Mouse (Mus musculus) CH12.LX (cell line): ENCODE measurements around the gene Pak1. TPM values are rescaled to one million over a fixed set of nuclear protein-coding genes. Genes with fewer than 3 reads are reported as not detected.
A peak's percentile ranks its signal among the peaks of the same experiment; 100 is the strongest.

Experiments used
- DNase-seq: peaks from one replicate; pipeline ENCODE4 v3.0.0-alpha.2; 2013; ENCODE audit errors: extremely low read depth
- H3K27ac ChIP-seq: 2 replicates; pipeline ENCODE4 v1.5.1; 2012; ENCODE audit warnings: low read depth, mild to moderate bottlenecking, control low read depth, moderate library complexity; ENCODE audit not compliant: insufficient read depth
- H3K27me3 ChIP-seq: replicated peaks from 2 replicates; pipeline ENCODE3; 2012; ENCODE audit warnings: inconsistent platforms
- H3K36me3 ChIP-seq, 2 experiments: replicated peaks in 1 of 2; 2 replicates each; pipeline versions ENCODE3 to v1.6.1; 2012; ENCODE audit warnings: inconsistent platforms in 1 of 2, low read length in 1 of 2, mild to moderate bottlenecking in 1 of 2, mixed read lengths in 1 of 2, moderate library complexity in 1 of 2; ENCODE audit not compliant: control insufficient read depth in 1 of 2, insufficient read depth in 1 of 2
- H3K4me1 ChIP-seq, 2 experiments: 2 replicates each; pipeline ENCODE4 v1.6.1; 2012; ENCODE audit warnings: inconsistent platforms in 1 of 2, moderate library complexity in 1 of 2; ENCODE audit not compliant: insufficient read depth in 2 of 2, control insufficient read depth in 1 of 2
- H3K4me2 ChIP-seq: 2 replicates; pipeline ENCODE4 v1.6.1; 2012; ENCODE audit warnings: low read depth, mild to moderate bottlenecking, control low read depth; ENCODE audit not compliant: poor library complexity, insufficient read depth, severe bottlenecking
- H3K4me3 ChIP-seq, 3 experiments: fragments of 150-350 bp in 1 of 3; sonication (generic) in 1 of 3; replicated peaks in 1 of 3; 2 replicates each; pipeline versions ENCODE3 to v1.5.1; 2011 to 2012; ENCODE audit warnings: low read depth in 2 of 3, low read length in 2 of 3, mild to moderate bottlenecking in 2 of 3, moderate library complexity in 2 of 3, control low read depth in 1 of 3, improper control_type of control experiment in 1 of 3, inconsistent platforms in 1 of 3, mixed read lengths in 1 of 3; ENCODE audit not compliant: poor library complexity in 1 of 3
- H3K79me2 ChIP-seq: replicated peaks from 2 replicates; pipeline ENCODE4 v1.6.1; 2012; ENCODE audit warnings: mild to moderate bottlenecking, moderate library complexity; ENCODE audit not compliant: control insufficient read depth, poor library complexity, insufficient read depth, severe bottlenecking; ENCODE audit errors: extremely low read depth
- H3K9ac ChIP-seq: 2 replicates; pipeline ENCODE4 v1.6.1; 2012; ENCODE audit warnings: low read depth, mild to moderate bottlenecking, control low read depth, moderate library complexity; ENCODE audit not compliant: insufficient read depth
- H3K9me3 ChIP-seq: replicated peaks from 2 replicates; pipeline ENCODE3; 2012; ENCODE audit warnings: low read length, inconsistent platforms, mixed read lengths
- BHLHE40 ChIP-seq: IDR thresholded peaks from 2 replicates; pipeline ENCODE4 v1.6.1; 2011; ENCODE audit warnings: mild to moderate bottlenecking, low read depth, low read length, improper control_type of control experiment
- CTCF ChIP-seq, 2 experiments: IDR thresholded peaks in 1 of 2; conservative IDR thresholded peaks in 1 of 2; 2 replicates each; pipeline ENCODE4 v1.5.1; 2011 to 2012; ENCODE audit warnings: low read depth in 2 of 2, low read length in 2 of 2, improper control_type of control experiment in 1 of 2, inconsistent platforms in 1 of 2, mild to moderate bottlenecking in 1 of 2, moderate library complexity in 1 of 2
- ELF1 ChIP-seq: IDR thresholded peaks from 2 replicates; pipeline ENCODE4 v1.6.1; 2014; ENCODE audit warnings: low read depth, mild to moderate bottlenecking, inconsistent platforms, low read length, improper control_type of control experiment
- IRF4 ChIP-seq: IDR thresholded peaks from 2 replicates; pipeline ENCODE4 v1.6.1; 2014; ENCODE audit warnings: low read depth, mild to moderate bottlenecking, inconsistent platforms, low read length, improper control_type of control experiment
- KAT2A ChIP-seq: IDR thresholded peaks from 2 replicates; pipeline ENCODE4 v1.6.1; 2012; ENCODE audit warnings: low read length, improper control_type of control experiment, inconsistent platforms; ENCODE audit not compliant: insufficient replicate concordance
- MAFK ChIP-seq: IDR thresholded peaks from 2 replicates; pipeline ENCODE4 v1.6.1; 2011; ENCODE audit warnings: low read length, improper control_type of control experiment; ENCODE audit not compliant: insufficient replicate concordance
- MAX ChIP-seq: IDR thresholded peaks from 2 replicates; pipeline ENCODE4 v1.6.1; 2011; ENCODE audit warnings: low read length, improper control_type of control experiment
- POLR2A ChIP-seq: IDR thresholded peaks from 2 replicates; pipeline ENCODE4 v1.6.1; 2011; ENCODE audit warnings: low read depth, mild to moderate bottlenecking, improper control_type of control experiment, low read length
- POLR2AphosphoS2 ChIP-seq: IDR thresholded peaks from 2 replicates; pipeline ENCODE4 v1.6.1; 2011; ENCODE audit warnings: low read depth, low read length, improper control_type of control experiment
- RAD21 ChIP-seq: IDR thresholded peaks from 2 replicates; pipeline ENCODE4 v1.6.1; 2011; ENCODE audit warnings: low read depth, mild to moderate bottlenecking, low read length, improper control_type of control experiment, moderate library complexity
- RCOR1 ChIP-seq: conservative IDR thresholded peaks from 2 replicates; pipeline ENCODE4 v1.6.1; 2012; ENCODE audit warnings: low read depth, mild to moderate bottlenecking, inconsistent platforms, low read length, improper control_type of control experiment
- SIN3A ChIP-seq: IDR thresholded peaks from 2 replicates; pipeline ENCODE4 v1.6.1; 2012; ENCODE audit warnings: low read length, improper control_type of control experiment, inconsistent platforms
- SMC3 ChIP-seq: IDR thresholded peaks from 2 replicates; pipeline ENCODE4 v1.6.1; 2011; ENCODE audit warnings: low read depth, low read length, improper control_type of control experiment
- TCF12 ChIP-seq: IDR thresholded peaks from 2 replicates; pipeline ENCODE4 v1.6.1; 2014; ENCODE audit warnings: low read depth, mild to moderate bottlenecking, inconsistent platforms, low read length, improper control_type of control experiment
- UBTF ChIP-seq: IDR thresholded peaks from 2 replicates; pipeline ENCODE4 v1.6.1; 2012; ENCODE audit warnings: low read depth, mild to moderate bottlenecking, inconsistent platforms, low read length, improper control_type of control experiment, moderate library complexity
- USF2 ChIP-seq: conservative IDR thresholded peaks from 2 replicates; pipeline ENCODE4 v1.6.1; 2011; ENCODE audit warnings: low read depth, low read length, improper control_type of control experiment
- ZC3H11A ChIP-seq: IDR thresholded peaks from 2 replicates; pipeline ENCODE4 v1.6.1; 2012; ENCODE audit warnings: low read depth, mild to moderate bottlenecking, inconsistent platforms, low read length, improper control_type of control experiment
- ZNF384 ChIP-seq: IDR thresholded peaks from 2 replicates; pipeline ENCODE4 v1.6.1; 2012; ENCODE audit warnings: low read depth, low read length, improper control_type of control experiment, inconsistent platforms
- dilution Hi-C: fragments of 300-500 bp; cut with MboI; formaldehyde crosslinking; loops from 2 replicates; pipeline ENCODE4 v1.14.3; 2020; ENCODE audit warnings: low sequenced_read_pairs; ENCODE audit not compliant: extremely low pct_unique_long_range_greater_than_20kb, extremely low pct_ligation_motif_present
- in situ Hi-C: fragments of 300-500 bp; cut with MboI; formaldehyde crosslinking; loops from 3 replicates; pipeline ENCODE4 v1.14.3; 2019; ENCODE audit warnings: low sequenced_read_pairs, low pct_ligation_motif_present, low pct_unique_long_range_greater_than_20kb, mixed read lengths
- polyA plus RNA-seq: library from polyadenylated mRNA; unstranded; fragments of >175 nt; gene quantifications from 2 replicates; pipeline ENCODE4 v1.2.1, GENCODE M21; 2012; ENCODE audit warnings: low read depth; ENCODE audit not compliant: insufficient read length
- total RNA-seq, 2 experiments: library from RNA; depleted of rRNA; stranded (reverse); fragments of 300-350 nt in 1 of 2; fragments of >200 nt in 1 of 2; gene quantifications; 2 replicates each; pipeline ENCODE4 v1.2.3; 2012 to 2014

The Pak1 gene
- total and polyA plus RNA-seq, 3 experiments: 0.93 to 5.4 (median 4.1) TPM

GRCm38 (mm10) chr7:97741756-97742291, 46.5 kb upstream of the Pak1 start:
- no peak for TF ChIP-seq SIN3A
- TF ChIP-seq RAD21: no peak
- TF ChIP-seq IRF4: no peak
- no peak for TF ChIP-seq USF2
- no peak for TF ChIP-seq ZNF384
- TF ChIP-seq RCOR1: no peak
- no peak for TF ChIP-seq POLR2AphosphoS2
- no peak for TF ChIP-seq ELF1
- no peak for TF ChIP-seq MAFK
- no peak for TF ChIP-seq BHLHE40
- no peak for TF ChIP-seq POLR2A
- no peak for TF ChIP-seq MAX
- H3K27me3 ChIP-seq: no peaks in the 10 kb centered on the region
- no peak overlapping the region for H3K4me3 ChIP-seq
- H3K9me3 ChIP-seq: no peaks in the 10 kb centered on the region
- peaks cover 4 to 7% of the 10 kb centered on the region in 2 experiments for H3K4me1 ChIP-seq
- no peaks in the 10 kb centered on the region for H3K36me3 ChIP-seq
- no peak overlapping the region for H3K9ac ChIP-seq
- in situ Hi-C loops (no loop called here), dilution Hi-C loops (no loop called here)
- no peak overlapping the region for H3K4me2 ChIP-seq
- DNase-seq: no peak
- no peak overlapping the region for H3K27ac ChIP-seq
- H3K79me2 ChIP-seq: no peaks in the 10 kb centered on the region

GRCm38 (mm10) chr7:97745299-97745698, 43.0 kb upstream of the Pak1 start:
- DNase-seq: peak; percentile 68
- H3K4me1 ChIP-seq: peaks cover 5 to 7% of the 10 kb centered on the region in 2 experiments; a peak in 3 of 4 replicates
- H3K9me3 ChIP-seq: no peaks in the 10 kb centered on the region
- H3K4me3 ChIP-seq: no peak overlapping the region
- H3K9ac ChIP-seq: no peak overlapping the region
- TF ChIP-seq TCF12: no peak
- TF ChIP-seq BHLHE40: no peak
- TF ChIP-seq MAFK: no peak
- no peak for TF ChIP-seq ZC3H11A
- peak; percentile 74 for TF ChIP-seq SMC3
- TF ChIP-seq KAT2A: no peak
- no peak for TF ChIP-seq UBTF
- TF ChIP-seq RAD21: peak; percentile 53
- peak; percentile 64 to 76 for TF ChIP-seq CTCF (conservative IDR thresholded peaks at IDR 0.05 in 1 of 2, IDR thresholded peaks at IDR 0.05 in 1 of 2; ENCODE audit: low read depth in 2 of 2, low read length in 2 of 2)
- TF ChIP-seq POLR2A: no peak
- TF ChIP-seq ZNF384: peak; percentile 80
- in situ Hi-C loops: no loop called here
- H3K36me3 ChIP-seq: no peaks in the 10 kb centered on the region
- H3K27ac ChIP-seq: no peak overlapping the region
- dilution Hi-C loops: no loop called here
- H3K27me3 ChIP-seq: peaks cover 4% of the 10 kb centered on the region
- no peak overlapping the region for H3K4me2 ChIP-seq
- no peaks in the 10 kb centered on the region for H3K79me2 ChIP-seq
